Mouse (Mus musculus): ENCODE data around the gene Egfr.

GRCm38 (mm10) chr11:16897681-16898080 is 145.7 kb downstream of the Egfr start:
- TF ChIP-seq POLR2A (IDR thresholded peaks at IDR 0.05; ENCODE audit: insufficient read length, low read depth), result no peak
- no peak for TF ChIP-seq E2F4 (IDR thresholded peaks at IDR 0.05; ENCODE audit: insufficient read depth)
- TF ChIP-seq MAX (IDR thresholded peaks at IDR 0.05; ENCODE audit: low read depth), result no peak
- TF ChIP-seq CEBPB (IDR thresholded peaks at IDR 0.05; ENCODE audit: insufficient read depth, poor library complexity, severe bottlenecking), result no peak
- no peak for TF ChIP-seq TCF3 (IDR thresholded peaks at IDR 0.05; ENCODE audit: insufficient read length, low read depth)
- TF ChIP-seq POLR2AphosphoS2 (IDR thresholded peaks at IDR 0.05; ENCODE audit: insufficient read length, low read depth), result no peak
- no peak for TF ChIP-seq TCF12 (IDR thresholded peaks at IDR 0.05; ENCODE audit: insufficient read depth, poor library complexity, severe bottlenecking)
- no peak for TF ChIP-seq USF1 (IDR thresholded peaks at IDR 0.05; ENCODE audit: low read depth)

All from myocyte (in vitro differentiated cells).